Mouse (Mus musculus) urinary bladder, adult 2 months (tissue): ENCODE results near the gene Emp2. TPM values are rescaled to one million over a fixed set of nuclear protein-coding genes. Genes with fewer than 3 reads are reported as not detected.
"Not testable (repeated sequence)": the region's sequence is repeated elsewhere in the genome, so short reads cannot be mapped to it uniquely, and the experiment has no call there.

Source experiments
- DNase-seq: peaks from one replicate; pipeline ENCODE4 v3.0.0; 2022; ENCODE audit warnings: low spot score
- polyA plus RNA-seq: library from polyadenylated mRNA; depleted of rRNA; stranded (reverse); fragments of >200 nt; gene quantifications from 2 replicates; pipeline ENCODE4 v1.2.3, GENCODE M21; 2012

Gene Emp2
- polyA plus RNA-seq, 1 experiment: 90.7 TPM

DNA sequence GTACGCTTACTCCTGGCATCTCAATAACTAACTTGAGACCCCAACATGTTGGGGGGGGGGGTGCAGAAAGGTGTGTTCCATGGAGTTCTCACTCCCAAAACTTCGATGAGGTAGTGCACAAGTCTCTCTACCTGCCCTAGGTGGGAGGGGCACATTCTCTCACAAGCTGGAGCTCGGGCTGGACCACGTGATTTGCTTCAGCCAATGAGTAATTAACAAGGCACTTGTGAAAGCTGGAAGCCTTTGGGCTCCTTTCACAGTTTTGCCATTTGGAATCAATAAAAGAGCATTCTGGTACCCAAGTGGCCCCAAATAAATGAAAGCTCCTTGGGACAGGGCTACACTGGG, 3.4 kb upstream of the Emp2 start:
- no peak for DNase-seq

DNA sequence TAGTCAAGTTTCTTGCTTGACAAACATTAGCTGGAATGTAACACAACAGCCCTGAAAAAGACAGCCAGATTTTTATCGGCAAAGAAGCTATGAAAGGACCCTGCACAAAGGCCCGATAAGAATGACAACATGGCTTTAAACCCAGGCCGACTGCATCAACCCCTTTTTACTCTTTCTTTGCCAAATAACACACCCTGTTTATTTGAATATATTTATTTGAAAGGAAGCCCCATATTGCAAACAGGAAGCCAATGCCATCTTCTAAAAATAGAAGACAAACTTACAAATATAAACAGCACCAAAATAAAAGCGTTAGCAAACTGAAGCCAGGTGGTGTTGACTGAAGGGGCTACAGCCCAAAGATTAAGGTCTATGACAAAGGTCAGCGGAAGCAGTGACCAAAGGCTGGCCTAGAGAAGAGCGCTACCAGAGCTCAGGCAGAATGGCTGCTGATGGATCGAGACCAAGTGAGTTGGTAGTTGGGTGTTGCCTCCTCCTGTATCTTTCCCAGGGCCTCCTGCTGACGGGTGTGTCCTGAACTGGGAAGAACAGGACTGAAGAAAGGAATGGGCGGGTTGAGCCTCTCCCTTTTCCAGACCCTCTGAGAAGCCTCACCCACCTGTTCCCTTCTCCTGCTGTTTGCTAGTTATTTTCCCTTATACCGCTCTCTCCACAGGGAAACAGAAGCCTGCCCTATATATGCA, 2.9 kb upstream of the Emp2 start:
- DNase-seq: no peak

- DNase-seq: no peak
These were observed 542 bp downstream of the Emp2 start for GRCm38 (mm10) chr16:10313226-10313625.

DNA sequence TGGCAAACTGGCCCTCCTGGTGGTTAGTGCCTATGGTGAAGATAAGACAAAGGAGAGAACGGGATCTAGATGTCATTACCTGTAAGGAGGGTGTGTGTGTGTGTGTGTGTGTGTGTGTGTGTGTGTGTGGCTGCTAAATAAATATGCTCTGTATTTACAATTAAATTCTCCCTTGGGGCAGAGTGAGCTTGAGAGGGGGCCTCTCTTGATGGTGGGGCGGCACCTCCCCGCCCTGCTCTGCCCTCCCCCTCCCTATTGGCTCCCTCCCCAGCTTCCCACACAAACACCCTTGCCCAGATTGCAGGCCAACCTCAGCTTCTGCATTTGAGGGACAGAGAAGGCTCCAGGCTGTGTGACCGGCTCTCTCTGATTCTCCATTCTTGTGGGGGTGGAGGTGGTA, 1.8 kb downstream of the Emp2 start:
- no peak for DNase-seq

DNA sequence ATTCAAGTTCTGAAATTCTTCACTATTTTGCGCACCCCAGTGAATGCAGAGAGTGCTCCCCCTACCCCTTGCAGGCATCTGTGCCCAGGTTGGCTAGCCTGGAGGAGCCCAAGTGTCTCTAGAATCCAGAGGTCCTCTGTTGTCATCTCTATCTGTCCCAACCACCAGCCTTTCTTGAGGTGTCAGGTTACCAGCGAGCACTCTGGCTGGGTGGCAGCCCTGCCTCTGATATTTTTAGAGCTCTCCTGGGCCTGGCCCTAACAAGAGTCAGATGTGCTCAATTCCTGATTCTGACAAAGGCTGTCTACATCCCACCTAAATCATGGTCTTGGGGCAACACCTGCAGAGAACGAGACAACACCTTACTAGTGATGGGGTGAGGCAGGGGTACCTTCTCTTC, 2.7 kb downstream of the Emp2 start:
- DNase-seq: no peak

- DNase-seq: no peak
These were observed 3.3 kb downstream of the Emp2 start for GRCm38 (mm10) chr16:10310507-10310906.

- DNase-seq: no peak
These were observed 6.4 kb downstream of the Emp2 start for GRCm38 (mm10) chr16:10307351-10307750.

- no peak for DNase-seq
These were observed 7.7 kb downstream of the Emp2 start for GRCm38 (mm10) chr16:10306101-10306500.

GRCm38 (mm10) chr16:10301337-10301736, 12.4 kb downstream of the Emp2 start:
- DNase-seq: no peak

DNA sequence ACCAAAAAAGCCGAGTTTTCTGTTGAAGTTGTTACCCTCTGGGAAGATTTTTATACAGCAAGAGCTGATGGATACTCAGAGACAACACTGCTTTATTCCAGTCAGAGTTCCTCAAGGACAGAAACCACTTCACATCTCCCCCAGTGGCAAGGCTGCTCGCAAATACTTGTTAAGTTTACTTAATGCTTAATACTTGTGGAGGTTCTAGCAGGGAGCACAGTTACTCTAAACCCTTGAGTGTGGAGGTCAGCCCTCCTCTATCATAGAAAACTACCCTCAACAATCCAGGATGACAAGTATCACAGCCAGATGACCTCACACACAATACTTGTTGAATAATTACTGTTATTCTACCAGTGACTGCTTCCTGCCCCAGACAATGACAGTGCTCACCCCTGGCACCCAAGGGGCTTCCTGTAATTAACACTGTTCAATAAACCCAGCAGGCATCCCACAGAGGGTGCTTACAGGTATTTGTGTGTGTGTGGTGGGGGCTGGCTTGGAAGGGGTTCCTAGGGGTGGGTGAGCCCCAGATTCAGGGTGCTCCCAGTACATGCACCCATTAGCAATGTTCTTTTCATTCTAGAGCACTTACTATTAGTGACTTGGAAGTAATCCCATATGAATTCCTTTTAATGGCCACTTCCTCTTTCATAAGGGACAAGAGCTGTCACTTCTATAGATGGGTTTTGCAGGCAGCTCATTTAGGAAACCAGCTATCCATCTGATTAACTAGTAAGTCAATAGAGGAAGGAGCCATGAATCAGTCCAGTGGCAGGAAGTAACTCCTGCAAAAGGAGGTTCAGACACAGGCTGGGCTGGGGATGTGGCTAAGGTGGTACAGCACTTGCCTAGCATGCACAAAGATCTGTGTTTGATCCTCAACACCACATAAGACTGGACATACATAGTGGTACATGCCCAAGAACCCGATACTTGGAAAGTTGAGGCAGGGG, 13.3 kb downstream of the Emp2 start:
- DNase-seq: no peak

GRCm38 (mm10) chr16:10299637-10300036, 14.1 kb downstream of the Emp2 start:
- no peak for DNase-seq

GRCm38 (mm10) chr16:10297696-10298644, 15.8 kb downstream of the Emp2 start:
- no peak for DNase-seq

DNA sequence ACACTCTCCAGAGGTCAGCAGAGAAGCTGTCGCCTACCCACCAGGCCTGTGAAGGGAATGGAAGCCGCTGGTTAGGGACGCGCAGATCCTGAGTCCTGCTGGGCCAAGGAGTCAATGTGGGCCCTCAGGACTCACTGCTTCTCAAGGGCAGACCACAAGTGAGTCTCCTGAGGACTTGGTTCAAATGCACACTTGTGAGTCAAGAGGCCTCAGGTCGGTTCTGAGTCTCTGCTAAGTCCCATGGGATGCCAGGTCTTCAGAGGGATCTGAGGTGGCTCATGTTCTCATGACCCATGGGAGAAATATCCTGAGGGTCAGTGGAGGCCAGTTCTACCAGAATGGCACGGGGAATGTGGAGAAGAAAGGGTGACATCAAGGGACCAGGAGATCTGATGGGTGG, 25.7 kb downstream of the Emp2 start:
- DNase-seq: no peak

DNA sequence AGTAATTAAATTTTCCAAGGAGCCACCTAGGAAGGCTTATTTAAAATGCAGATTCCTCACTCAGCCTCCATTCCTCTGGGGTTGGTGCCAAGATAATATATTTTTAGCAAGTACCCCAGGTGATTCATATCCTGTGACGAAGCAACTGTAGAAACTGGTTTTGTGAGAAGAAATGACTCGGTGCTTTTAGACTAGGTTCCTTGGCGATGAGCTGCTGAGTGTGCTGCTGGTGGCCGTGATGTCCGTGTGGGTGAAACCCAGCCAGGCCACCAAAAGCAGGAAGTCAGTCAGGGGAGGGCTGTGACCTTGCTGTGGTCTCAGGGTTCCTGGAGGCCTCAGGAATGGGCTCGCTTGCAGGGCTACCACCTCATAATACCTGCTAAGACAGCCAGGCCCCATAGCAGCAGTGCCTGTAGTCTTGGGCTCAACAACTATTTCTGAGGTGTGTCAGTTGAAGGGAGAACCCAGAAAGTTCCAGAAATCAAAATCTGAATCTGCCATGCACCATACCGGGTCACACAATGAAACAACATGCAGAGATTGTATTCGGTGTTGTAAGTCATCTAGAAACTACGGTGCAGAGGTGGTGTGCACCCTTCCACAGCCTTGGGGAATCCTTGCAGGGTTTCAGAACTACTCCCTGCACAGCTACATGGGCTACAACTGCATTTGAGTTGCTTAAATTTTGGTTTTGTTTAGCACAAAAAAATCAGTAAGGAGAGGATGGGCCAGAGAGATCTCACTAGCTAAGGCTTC, 27.1 kb downstream of the Emp2 start:
- no peak for DNase-seq

DNA sequence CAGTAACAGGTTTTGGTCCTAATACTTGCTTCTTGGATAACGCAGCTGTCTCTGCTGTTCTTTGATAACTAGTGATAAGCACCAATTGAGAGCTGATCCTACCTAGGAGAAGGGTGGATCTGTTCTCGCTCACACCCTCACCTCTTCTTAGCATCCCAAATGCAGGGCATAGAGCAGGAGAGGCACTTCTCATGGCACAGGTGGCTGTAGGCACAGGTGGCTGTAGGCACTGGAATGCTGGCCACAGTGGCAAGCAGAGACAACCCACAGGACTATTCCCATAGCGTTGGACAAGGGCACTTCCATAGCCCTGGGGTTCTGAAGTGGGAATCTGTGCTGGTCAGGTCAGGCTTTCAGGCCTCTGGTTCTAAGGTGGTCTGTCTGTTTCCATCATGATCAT, 31.9 kb downstream of the Emp2 start:
- DNase-seq: no peak

- DNase-seq: peak; percentile 54
These were observed 33.3 kb downstream of the Emp2 start for GRCm38 (mm10) chr16:10280286-10280951.

GRCm38 (mm10) chr16:10276778-10277177, 37.0 kb downstream of the Emp2 start:
- not testable (repeated sequence) for DNase-seq

DNA sequence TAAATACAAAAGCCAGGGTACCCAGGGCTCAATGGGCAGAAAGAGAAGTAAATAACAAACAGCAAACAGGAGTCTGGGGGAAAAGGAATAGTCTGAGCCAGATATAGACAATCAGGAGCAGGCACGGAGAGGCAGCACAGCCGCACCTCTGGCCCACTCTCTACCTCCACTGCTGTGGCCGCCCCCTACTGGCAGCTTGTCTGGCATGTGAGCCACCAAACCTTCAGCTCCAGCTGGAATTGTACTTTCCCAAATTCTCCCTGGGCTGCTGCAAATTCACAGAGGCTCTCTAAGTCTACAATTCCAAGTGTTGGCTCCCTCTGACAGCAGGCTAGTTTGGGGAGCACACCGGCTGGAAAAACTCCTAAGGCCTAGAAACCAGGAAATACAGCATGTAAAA, 39.3 kb downstream of the Emp2 start:
- no peak for DNase-seq

GRCm38 (mm10) chr16:10272256-10272655, 41.5 kb downstream of the Emp2 start:
- no peak for DNase-seq

GRCm38 (mm10) chr16:10253993-10254392, 59.8 kb downstream of the Emp2 start:
- no peak for DNase-seq

- no peak for DNase-seq
These were observed 77.2 kb downstream of the Emp2 start for GRCm38 (mm10) chr16:10236601-10237000.
